ENCODE assay signal across 22 mouse cellular contexts in genomic region chr6:91222694-91223346, GRCm38 (mm10). TPM values are rescaled to one million over a fixed set of nuclear protein-coding genes. Genes with fewer than 3 reads are reported as not detected.
DNase-seq lines count a peak whose midpoint lies in the region; ATAC-seq lines count a peak whose summit lies in the region.
"Had no signal": no experiment of that assay in that cellular context is flagged by ENCODE, and none has a peak within 500 bp of the region (broad histone marks: within the 10 kb centered on the region; RNA-seq: fewer than 3 reads in every experiment).

No protein-coding gene starts in this region.

- H3K4me1 ChIP-seq in kidney, embryonic 14.5 days (ENCODE audit: control insufficient read depth, insufficient read depth, low read length) = no peaks in the 10 kb centered on the region
- peaks cover 31% of the 10 kb centered on the region for H3K4me1 ChIP-seq in heart, embryonic 15.5 days (replicated peaks)
- H3K4me1 ChIP-seq: forebrain, embryonic 12.5 days; liver, embryonic 15.5 days had no signal

- intact Hi-C loops in gastrocnemius, postnatal 14 days (cut with DNase I; ENCODE audit: low total_unique reads) = no loop called here

- H3K9me3 ChIP-seq in kidney, embryonic 14.5 days (ENCODE audit: control insufficient read depth, low read length) = no peaks in the 10 kb centered on the region
- H3K9me3 ChIP-seq in heart, embryonic 15.5 days (replicated peaks) = no peaks in the 10 kb centered on the region
- H3K9me3 ChIP-seq: forebrain, embryonic 12.5 days; liver, embryonic 15.5 days; neural tube, embryonic 15.5 days had no signal

- H3K36me3 ChIP-seq in kidney, embryonic 14.5 days (ENCODE audit: control insufficient read depth, insufficient read depth, low read length) = no peaks in the 10 kb centered on the region
- no peaks in the 10 kb centered on the region for H3K36me3 ChIP-seq in heart, embryonic 15.5 days
- H3K36me3 ChIP-seq: forebrain, embryonic 12.5 days; liver, embryonic 15.5 days; neural tube, embryonic 15.5 days had no signal

- no peak overlapping the region for H3K27ac ChIP-seq in kidney, embryonic 14.5 days (ENCODE audit: low read depth, low read length)
- no peak overlapping the region for H3K27ac ChIP-seq in heart, embryonic 15.5 days
- H3K27ac ChIP-seq: forebrain, embryonic 12.5 days; liver, embryonic 15.5 days; neural tube, embryonic 15.5 days had no signal

- H3K9ac ChIP-seq in kidney, embryonic 14.5 days (ENCODE audit: low read depth, low read length) = no peak overlapping the region
- no peak overlapping the region for H3K9ac ChIP-seq in heart, embryonic 15.5 days
- H3K9ac ChIP-seq: forebrain, embryonic 12.5 days; liver, embryonic 15.5 days; neural tube, embryonic 15.5 days had no signal

- 0 out of 2 replicates have a peak, but pooled peaks have one; percentile 35 for ATAC-seq in kidney, embryonic 14.5 days (ENCODE audit: low FRiP score, low TSS enrichment)
- ATAC-seq in heart, embryonic 15.5 days (replicated peaks; ENCODE audit: insufficient number of reproducible peaks, insufficient read depth, low FRiP score, low read depth) = peak; percentile 72
- ATAC-seq: inflammation-experienced regulatory T-cells, adult 6 months had no signal

- no peak overlapping the region for H3K4me3 ChIP-seq in kidney, embryonic 14.5 days (ENCODE audit: low read length)
- no peak overlapping the region for H3K4me3 ChIP-seq in heart, embryonic 15.5 days
- H3K4me3 ChIP-seq: forebrain, embryonic 12.5 days; liver, embryonic 15.5 days; neural tube, embryonic 15.5 days had no signal

- WGBS in kidney, embryonic 14.5 days = 72% methylated on average over 10 of the region's 10 CpGs
- WGBS in heart, embryonic 15.5 days = 67% methylated on average over 10 of the region's 10 CpGs

- H3K4me2 ChIP-seq in kidney, embryonic 14.5 days (replicated peaks; ENCODE audit: low read depth, low read length) = no peak overlapping the region
- H3K4me2 ChIP-seq in heart, embryonic 15.5 days = no peak overlapping the region
- H3K4me2 ChIP-seq: forebrain, embryonic 12.5 days; liver, embryonic 15.5 days; neural tube, embryonic 15.5 days had no signal

- H3K27me3 ChIP-seq in kidney, embryonic 14.5 days (ENCODE audit: control insufficient read depth, insufficient read depth, low read length) = no peaks in the 10 kb centered on the region
- H3K27me3 ChIP-seq in heart, embryonic 15.5 days = peaks cover 11% of the 10 kb centered on the region
- H3K27me3 ChIP-seq: neural tube, embryonic 15.5 days had no signal

- DNase-seq in gastrocnemius, adult 18-20 months (ENCODE audit: low spot score) = peak; percentile 54
- DNase-seq in gastrocnemius, postnatal 14 days = no peak
- DNase-seq in kidney, postnatal 4 days = no peak
- DNase-seq in lung, postnatal 36 days = peak; percentile 26
- DNase-seq in B cell, adult 2 months = no peak
- no peak for DNase-seq in spleen, postnatal 14 days (ENCODE audit: low spot score in 2 of 2)
- DNase-seq: adrenal gland, postnatal 36 days; cerebellum, adult 9-10 months; gastrocnemius, postnatal 10 days; kidney, postnatal 36 days; layer of hippocampus, postnatal 36 days; left cerebral cortex, postnatal 4 days; right cerebral cortex, postnatal 4 days; thymus, postnatal 14 days had no signal

RNA-seq across cellular contexts. Expression of gene Fbln2, which starts 10.6 kb away (rescaled TPM):
- 10 to 100 TPM; 40.1 to 51.6 TPM for total RNA-seq in gastrocnemius, adult 18-20 months (2021)
- 10 to 100 TPM; 62.5 to 62.6 TPM for total RNA-seq in gastrocnemius, postnatal 14 days (2021)
- polyA plus RNA-seq in kidney, embryonic 14.5 days (2014; fragmentation: Nextera tagmentation; extraction: Ambion mirVana) = 16.4 and 22.1 TPM in 2 replicates
- polyA plus RNA-seq in heart, embryonic 15.5 days (2015; fragmentation: Nextera tagmentation; extraction: Ambion mirVana) = 156 and 255 TPM in 2 replicates
- total RNA-seq: hematopoietic stem cell, adult 5-6 weeks; monocyte, adult 5-6 weeks had no signal

Comparison
In these comparisons a context has a peak if more than half of its experiments do, and no peak if none do; other contexts are left out.
1. DNase-seq: peak in gastrocnemius, adult 18-20 months (single experiment) and lung, postnatal 36 days (single experiment); none in gastrocnemius, postnatal 14 days (single experiment), kidney, postnatal 4 days (0 of 2), B cell, adult 2 months (0 of 2) and spleen, postnatal 14 days (0 of 2).